17 mouse cellular contexts compared by ENCODE assay signal in the genomic region with DNA sequence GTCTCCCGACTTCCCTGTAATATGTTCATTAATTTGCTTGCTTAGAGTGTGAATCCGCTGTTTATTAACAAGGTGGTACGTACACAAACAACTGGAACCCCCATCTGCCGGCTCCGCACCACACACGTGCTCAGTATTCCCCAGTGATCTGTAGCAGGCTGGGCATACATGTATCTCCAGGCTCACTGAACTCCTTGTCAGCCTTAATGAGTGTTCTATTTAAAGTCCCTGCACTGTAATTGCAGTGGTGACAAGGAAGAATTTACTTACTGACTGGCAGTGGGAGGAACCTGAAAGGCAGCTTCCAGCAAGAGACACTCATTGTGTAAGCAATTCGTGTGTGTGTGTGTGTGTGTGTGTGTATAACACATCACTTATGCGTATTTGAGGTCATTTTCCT.
DNase-seq lines count a peak whose midpoint lies in the region; ATAC-seq lines count a peak whose summit lies in the region.
"Had no signal": no experiment of that assay in that cellular context is flagged by ENCODE, and none has a peak within 500 bp of the region (broad histone marks: within the 10 kb centered on the region; RNA-seq: fewer than 3 reads in every experiment).

No protein-coding gene starts in this region.

- intact Hi-C loops in heart, postnatal 25 days (cut with DNase I): no loop called here

- DNase-seq in heart, postnatal 25 days (ENCODE audit: low spot score): no peak
- no peak for DNase-seq in neural tube, embryonic 10.5 days (ENCODE audit: extremely low spot score, low spot score)
- DNase-seq in adrenal gland, postnatal 14 days: no peak
- no peak for DNase-seq in B cell, adult 2 months
- DNase-seq: cerebellum, adult 11-12 months; gastrocnemius, postnatal 36 days; kidney, postnatal 25 days; right cerebral cortex, postnatal 14 days; thymus, postnatal 14 days had no signal

- no peak overlapping the region for H3K9ac ChIP-seq in heart, embryonic 11.5 days (ENCODE audit: low read depth, low read length)
- no peak overlapping the region for H3K9ac ChIP-seq in neural tube, embryonic 12.5 days
- H3K9ac ChIP-seq in hindbrain, embryonic 13.5 days: no peak overlapping the region
- no peak overlapping the region for H3K9ac ChIP-seq in neural tube, embryonic 15.5 days (replicated peaks)
- H3K9ac ChIP-seq: limb, embryonic 15.5 days; lung, embryonic 15.5 days had no signal

- peaks cover 2% of the 10 kb centered on the region; the same call in 1 of the 2 replicates for H3K4me1 ChIP-seq in heart, embryonic 11.5 days (ENCODE audit: control insufficient read depth, insufficient read depth, low read length)
- H3K4me1 ChIP-seq in neural tube, embryonic 12.5 days: no peaks in the 10 kb centered on the region
- peaks cover 9% of the 10 kb centered on the region for H3K4me1 ChIP-seq in hindbrain, embryonic 13.5 days (replicated peaks)
- peaks cover 8% of the 10 kb centered on the region; the same call in 1 of the 2 replicates for H3K4me1 ChIP-seq in neural tube, embryonic 15.5 days
- H3K4me1 ChIP-seq: limb, embryonic 15.5 days; lung, embryonic 15.5 days; megakaryocyte, embryonic 14.5 days had no signal

- 40% methylated on average over 8 of the region's 8 CpGs for WGBS in heart, embryonic 11.5 days (ENCODE audit: insufficient replicate concordance)
- 75% methylated on average over 8 of the region's 8 CpGs for WGBS in neural tube, embryonic 12.5 days
- 47% methylated on average over 8 of the region's 8 CpGs for WGBS in hindbrain, embryonic 13.5 days
- WGBS in neural tube, embryonic 15.5 days: 40% methylated on average over 8 of the region's 8 CpGs

- H3K27ac ChIP-seq in heart, embryonic 11.5 days (ENCODE audit: low read depth, low read length): peak overlapping the region; percentile 81
- no peak overlapping the region for H3K27ac ChIP-seq in neural tube, embryonic 12.5 days
- H3K27ac ChIP-seq in hindbrain, embryonic 13.5 days: 0 out of 2 replicates have a peak overlapping the region, but pooled peaks have one; percentile 25
- H3K27ac ChIP-seq in neural tube, embryonic 15.5 days (replicated peaks): no peak overlapping the region
- H3K27ac ChIP-seq: limb, embryonic 15.5 days; lung, embryonic 15.5 days had no signal

- no peaks in the 10 kb centered on the region for H3K36me3 ChIP-seq in heart, embryonic 11.5 days (ENCODE audit: control insufficient read depth, insufficient read depth, low read length)
- no peaks in the 10 kb centered on the region for H3K36me3 ChIP-seq in neural tube, embryonic 12.5 days
- no peaks in the 10 kb centered on the region for H3K36me3 ChIP-seq in hindbrain, embryonic 13.5 days
- no peaks in the 10 kb centered on the region for H3K36me3 ChIP-seq in neural tube, embryonic 15.5 days
- H3K36me3 ChIP-seq: limb, embryonic 15.5 days; lung, embryonic 15.5 days had no signal

- H3K27me3 ChIP-seq in heart, embryonic 11.5 days (ENCODE audit: control insufficient read depth, insufficient read depth, low read length): no peaks in the 10 kb centered on the region
- H3K27me3 ChIP-seq in neural tube, embryonic 12.5 days (replicated peaks): no peaks in the 10 kb centered on the region
- H3K27me3 ChIP-seq in hindbrain, embryonic 13.5 days: no peaks in the 10 kb centered on the region
- no peaks in the 10 kb centered on the region for H3K27me3 ChIP-seq in neural tube, embryonic 15.5 days (replicated peaks)
- H3K27me3 ChIP-seq: limb, embryonic 15.5 days; lung, embryonic 15.5 days; megakaryocyte, embryonic 14.5 days had no signal

- peak overlapping the region; percentile 20 for H3K4me2 ChIP-seq in heart, embryonic 11.5 days
- H3K4me2 ChIP-seq in neural tube, embryonic 12.5 days (replicated peaks): no peak overlapping the region
- no peak overlapping the region; the same call in 1 of the 2 replicates for H3K4me2 ChIP-seq in hindbrain, embryonic 13.5 days
- H3K4me2 ChIP-seq in neural tube, embryonic 15.5 days: peak overlapping the region; percentile 9; the same call in 1 of the 2 replicates
- H3K4me2 ChIP-seq: limb, embryonic 15.5 days; lung, embryonic 15.5 days had no signal

- peak; percentile 80 for ATAC-seq in heart, embryonic 11.5 days (replicated peaks; ENCODE audit: insufficient number of reproducible peaks, low FRiP score, low TSS enrichment)
- 0 out of 2 replicates have a peak, but pooled peaks have one; percentile 66 for ATAC-seq in neural tube, embryonic 12.5 days (ENCODE audit: low FRiP score, low read depth)
- ATAC-seq in hindbrain, embryonic 13.5 days (ENCODE audit: low FRiP score): peak; percentile 85
- ATAC-seq in neural tube, embryonic 15.5 days (ENCODE audit: low FRiP score): no peak; the same call in 1 of the 2 replicates
- ATAC-seq: intestine, embryonic 16.5 days had no signal

- H3K4me3 ChIP-seq in heart, embryonic 11.5 days (ENCODE audit: low read depth, low read length): no peak overlapping the region
- H3K4me3 ChIP-seq in neural tube, embryonic 12.5 days: no peak overlapping the region
- no peak overlapping the region for H3K4me3 ChIP-seq in hindbrain, embryonic 13.5 days
- H3K4me3 ChIP-seq in neural tube, embryonic 15.5 days (replicated peaks): no peak overlapping the region
- H3K4me3 ChIP-seq: limb, embryonic 15.5 days; lung, embryonic 15.5 days; megakaryocyte, embryonic 14.5 days had no signal

- H3K9me3 ChIP-seq in heart, embryonic 11.5 days (replicated peaks; ENCODE audit: control insufficient read depth, low read length): no peaks in the 10 kb centered on the region
- no peaks in the 10 kb centered on the region for H3K9me3 ChIP-seq in neural tube, embryonic 12.5 days
- H3K9me3 ChIP-seq in hindbrain, embryonic 13.5 days: no peaks in the 10 kb centered on the region
- H3K9me3 ChIP-seq in neural tube, embryonic 15.5 days (replicated peaks): no peaks in the 10 kb centered on the region
- H3K9me3 ChIP-seq: limb, embryonic 15.5 days; lung, embryonic 15.5 days; megakaryocyte, embryonic 14.5 days had no signal

Comparison
In these comparisons a context has a peak if more than half of its experiments do, and no peak if none do; other contexts are left out.
1. H3K4me2 ChIP-seq: peak in heart, embryonic 11.5 days (single experiment) and neural tube, embryonic 15.5 days (single experiment); none in neural tube, embryonic 12.5 days (single experiment) and hindbrain, embryonic 13.5 days (single experiment).
2. H3K27ac ChIP-seq: peak in heart, embryonic 11.5 days (single experiment) and hindbrain, embryonic 13.5 days (single experiment); none in neural tube, embryonic 12.5 days (single experiment) and neural tube, embryonic 15.5 days (single experiment).